Mouse (Mus musculus) thymus, adult 2 months (tissue): Measurements from ENCODE around the gene Sri. TPM values are rescaled to one million over a fixed set of nuclear protein-coding genes. Genes with fewer than 3 reads are reported as not detected.

Experiments
- DNase-seq: peaks from one replicate; pipeline ENCODE4 v3.0.0; 2021
- H3K27ac ChIP-seq: fragments of 200-500 bp; 2 replicates; pipeline ENCODE4 v1.5.1; 2012; ENCODE audit warnings: low read length, control low read depth; ENCODE audit not compliant: control insufficient read depth, insufficient read depth
- H3K27me3 ChIP-seq: fragments of 200-500 bp; 2 replicates; pipeline ENCODE4 v1.6.1; 2012; ENCODE audit warnings: mild to moderate bottlenecking, low read length, moderate library complexity, mixed read lengths; ENCODE audit not compliant: control insufficient read depth, insufficient read depth
- H3K36me3 ChIP-seq: fragments of 200-500 bp; 2 replicates; pipeline ENCODE4 v1.6.1; 2012; ENCODE audit warnings: mild to moderate bottlenecking, low read length, moderate library complexity; ENCODE audit not compliant: control insufficient read depth, insufficient read depth
- H3K4me1 ChIP-seq: fragments of 200-500 bp; replicated peaks from 2 replicates; pipeline ENCODE4 v1.6.1; 2012; ENCODE audit warnings: low read length; ENCODE audit not compliant: control insufficient read depth, insufficient read depth
- H3K4me3 ChIP-seq: fragments of 200-500 bp; 2 replicates; pipeline ENCODE4 v1.5.1; 2012; ENCODE audit warnings: mild to moderate bottlenecking, low read length, control low read depth, moderate library complexity; ENCODE audit not compliant: control insufficient read depth, insufficient read depth
- CTCF ChIP-seq: fragments of 200-500 bp; IDR thresholded peaks from 2 replicates; pipeline ENCODE4 v1.5.1; 2012; ENCODE audit warnings: mild to moderate bottlenecking, control low read depth, low read length, moderate library complexity, borderline replicate concordance; ENCODE audit not compliant: control insufficient read depth, poor library complexity, insufficient read depth; ENCODE audit errors: extremely low read depth
- POLR2A ChIP-seq: fragments of 200-500 bp; IDR thresholded peaks from 2 replicates; pipeline ENCODE4 v1.6.1; 2012; ENCODE audit warnings: mild to moderate bottlenecking, low read length, control low read depth, moderate library complexity; ENCODE audit not compliant: control insufficient read depth, poor library complexity, insufficient read depth; ENCODE audit errors: extremely low read depth
- WGBS: fragments of 180-500 bp; shearing (Covaris S2); methylation state at CpG from one replicate; pipeline ENCODE4 v1.1.7; 2018; 5-methylcytosine and 5-hydroxymethylcytosine counted together
- polyA plus RNA-seq: library from polyadenylated mRNA; depleted of rRNA; stranded (reverse); fragments of >200 nt; gene quantifications from 2 replicates; pipeline ENCODE4 v1.2.3, GENCODE M21; 2012

Gene Sri
- polyA plus RNA-seq, 1 experiment = 216 TPM

GRCm38 (mm10) chr5:8073406-8073805 lies 27.5 kb downstream of the Sri start:
- Histone ChIP-seq H3K4me1 (peaks cover 3% of the 10 kb centered on the region; the same call in 1 of the 2 replicates), H3K27ac (no peak overlapping the region), H3K4me3 (no peak overlapping the region), H3K36me3 (no peaks in the 10 kb centered on the region; the same call in 1 of the 2 replicates), H3K27me3 (no peaks in the 10 kb centered on the region)
- 98% methylated on average over 9 of the region's 9 CpGs for WGBS
- TF ChIP-seq POLR2A = no peak
- TF ChIP-seq CTCF = no peak
- DNase-seq = no peak

DNA sequence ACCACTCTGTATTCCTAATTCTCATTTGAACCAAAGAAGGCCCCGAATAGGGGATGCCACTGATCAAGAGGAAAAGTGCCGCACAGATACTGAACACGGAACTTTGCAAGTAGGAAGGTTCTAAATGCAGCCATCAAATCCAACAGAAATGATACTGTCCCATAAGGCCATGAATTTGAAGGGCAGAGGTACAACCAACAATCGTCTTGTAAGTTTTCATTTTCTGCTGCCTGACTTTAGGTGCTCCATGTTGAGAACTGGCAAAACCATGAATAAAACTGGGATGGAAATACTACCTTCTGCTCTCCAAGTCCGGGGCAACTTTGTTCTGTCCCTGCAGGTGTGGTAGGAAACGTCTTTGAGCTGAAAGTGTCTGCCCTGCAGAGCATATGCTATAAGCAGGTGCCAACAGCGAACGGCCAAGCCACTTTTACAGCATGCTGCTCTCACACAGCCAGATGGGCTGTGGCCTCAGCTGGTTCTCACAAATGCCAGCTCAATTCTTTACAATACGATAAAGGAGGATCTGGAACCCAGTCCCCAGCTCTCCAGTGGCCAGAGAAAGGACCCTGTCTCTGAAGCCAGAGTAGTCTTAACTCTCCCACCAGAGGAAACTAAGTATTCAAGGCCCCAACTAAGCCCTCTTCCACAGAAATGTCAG lies 28.2 kb downstream of the Sri start:
- 80% methylated on average over 9 of the region's 9 CpGs for WGBS

DNA sequence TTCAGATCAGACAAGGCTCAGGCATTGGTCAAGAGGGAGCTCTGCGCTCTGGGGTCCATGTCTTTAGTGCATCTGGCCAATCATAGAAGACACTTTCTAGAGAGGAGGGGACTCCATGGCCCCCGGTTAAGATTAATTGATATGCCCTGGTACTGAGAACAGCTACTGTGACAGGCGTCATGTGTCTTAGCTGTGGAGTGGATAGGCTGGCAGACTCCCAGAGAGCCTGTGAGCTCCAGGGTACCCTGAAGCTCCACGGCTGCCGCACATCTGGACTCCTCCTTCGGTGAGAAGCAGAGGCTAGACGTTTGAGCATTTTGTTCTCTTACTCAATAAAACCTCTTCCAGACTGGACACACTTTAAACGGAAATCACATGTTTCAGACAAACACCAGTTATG lies 31.6 kb downstream of the Sri start:
- WGBS = 95% methylated on average over 8 of the region's 8 CpGs
- Histone ChIP-seq H3K27ac (no peak overlapping the region), H3K36me3 (no peaks in the 10 kb centered on the region), H3K4me3 (no peak overlapping the region), H3K4me1 (peaks cover 3% of the 10 kb centered on the region; the same call in 1 of the 2 replicates), H3K27me3 (no peaks in the 10 kb centered on the region)
- no peak for DNase-seq
- no peak for TF ChIP-seq POLR2A
- no peak for TF ChIP-seq CTCF

More for the DNA sequence above, 28.2 kb downstream of the Sri start:
- Histone ChIP-seq H3K4me1 (peaks cover 3% of the 10 kb centered on the region; the same call in 1 of the 2 replicates), H3K4me3 (no peak overlapping the region), H3K27ac (no peak overlapping the region), H3K36me3 (no peaks in the 10 kb centered on the region; the same call in 1 of the 2 replicates), H3K27me3 (no peaks in the 10 kb centered on the region)
- no peak for TF ChIP-seq POLR2A
- TF ChIP-seq CTCF = no peak
- no peak for DNase-seq

DNA sequence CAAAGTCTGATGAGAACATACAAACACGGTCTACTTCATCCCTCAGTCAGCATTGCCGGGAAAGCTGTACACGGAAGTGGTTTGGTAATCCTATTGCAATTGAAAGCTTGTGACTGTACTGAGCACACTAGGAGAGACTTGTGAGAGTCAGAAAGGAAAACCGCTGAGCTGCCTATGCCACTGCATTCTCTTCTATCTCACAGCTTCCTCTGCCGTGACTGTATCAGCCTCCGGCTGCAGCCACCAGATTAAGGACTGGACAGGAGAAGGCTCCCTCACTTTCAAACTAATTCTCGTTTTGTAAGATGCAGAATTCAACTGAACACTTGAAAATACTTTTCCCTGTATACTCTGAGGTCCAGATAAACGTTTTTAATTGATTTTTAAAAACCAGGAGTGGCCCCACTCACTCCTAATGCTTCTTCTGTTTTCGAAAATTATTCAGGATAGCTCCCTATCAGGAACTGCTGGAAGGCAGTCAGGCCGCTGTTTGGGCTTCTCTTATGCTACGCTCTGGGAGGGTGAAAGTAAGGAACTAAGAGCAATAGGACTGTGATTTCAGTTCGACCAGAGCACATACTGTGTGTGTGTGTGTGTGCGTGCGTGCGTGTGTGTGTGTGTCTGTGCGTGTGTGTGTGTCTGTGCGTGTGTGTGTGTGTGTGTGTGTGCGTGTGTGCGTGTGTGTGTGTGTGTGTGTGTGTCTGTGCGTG lies 37.1 kb downstream of the Sri start:
- DNase-seq = no peak
- H3K27ac ChIP-seq = no peak overlapping the region
- TF ChIP-seq CTCF (no peak), POLR2A (no peak)
- WGBS = 73% methylated on average over 20 of the region's 20 CpGs
- H3K4me3 ChIP-seq = no peak overlapping the region
- H3K27me3 ChIP-seq = no peaks in the 10 kb centered on the region
- no peaks in the 10 kb centered on the region for H3K4me1 ChIP-seq
- no peaks in the 10 kb centered on the region for H3K36me3 ChIP-seq

- Histone ChIP-seq H3K36me3 (no peaks in the 10 kb centered on the region), H3K27me3 (no peaks in the 10 kb centered on the region), H3K4me3 (no peak overlapping the region), H3K4me1 (no peaks in the 10 kb centered on the region), H3K27ac (no peak overlapping the region)
- WGBS = 90% methylated on average over 3 of the region's 3 CpGs
- no peak for DNase-seq
- TF ChIP-seq POLR2A = no peak
These were observed 39.8 kb downstream of the Sri start for GRCm38 (mm10) chr5:8085661-8086060.

DNA sequence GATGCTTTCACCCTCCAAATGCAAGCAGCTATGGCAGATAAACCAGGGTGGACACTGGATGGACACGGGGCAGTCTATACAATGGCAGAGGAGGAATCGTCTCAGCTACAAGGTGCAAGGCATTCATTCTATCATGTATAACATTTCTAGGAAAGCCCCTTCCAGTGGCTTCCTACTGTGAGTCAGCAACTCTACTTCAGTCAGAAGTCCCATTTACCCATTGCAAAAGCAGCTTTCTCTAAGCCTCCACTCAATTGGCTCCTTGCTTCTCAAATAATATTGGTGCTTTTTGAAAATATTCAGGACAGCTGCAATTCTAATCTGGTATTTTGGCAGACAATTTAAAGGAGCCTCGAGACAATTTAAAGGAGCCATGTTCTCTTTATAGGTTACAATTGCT lies 42.3 kb downstream of the Sri start:
- H3K27ac ChIP-seq = no peak overlapping the region
- TF ChIP-seq CTCF (no peak), POLR2A (no peak)
- 50% methylated on average over 3 of the region's 3 CpGs for WGBS
- DNase-seq = no peak
- no peak overlapping the region for H3K4me3 ChIP-seq
- no peaks in the 10 kb centered on the region for H3K27me3 ChIP-seq
- H3K36me3 ChIP-seq = no peaks in the 10 kb centered on the region
- no peaks in the 10 kb centered on the region for H3K4me1 ChIP-seq
